Mouse (Mus musculus): ENCODE results near the gene Ibtk. TPM values are rescaled to one million over a fixed set of nuclear protein-coding genes. Genes with fewer than 3 reads are reported as not detected.

The Ibtk gene
- polyA plus RNA-seq, 1 experiment from 2014 or later = 31.5 TPM

DNA sequence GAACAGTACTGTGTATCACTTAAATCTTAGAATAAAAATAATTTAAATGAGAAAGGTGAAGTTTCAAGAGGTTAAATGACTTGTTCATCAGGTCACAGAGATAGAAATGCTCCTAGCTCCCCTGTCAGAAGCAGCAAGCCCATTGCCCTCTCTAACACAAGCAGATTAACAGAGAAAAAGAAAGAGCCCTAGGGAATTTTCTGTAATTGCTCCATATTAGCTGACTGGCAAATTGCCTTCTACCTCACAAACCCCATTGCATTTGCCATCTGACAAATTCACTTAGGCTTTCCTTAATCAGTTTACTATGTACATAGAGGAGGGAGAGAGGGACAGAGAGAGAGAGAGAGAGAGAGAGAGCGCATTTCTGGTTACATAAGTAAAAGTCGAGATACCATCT is 18.1 kb upstream of the Ibtk start:
- 82% methylated on average over 2 of the region's 2 CpGs for WGBS
- Histone ChIP-seq H3K27ac (ENCODE audit: low read length) (no peak overlapping the region), H3K9me3 (replicated peaks; ENCODE audit: control insufficient read depth, low read length) (no peaks in the 10 kb centered on the region), H3K9ac (ENCODE audit: low read length) (no peak overlapping the region), H3K4me3 (replicated peaks; ENCODE audit: low read length) (no peak overlapping the region), H3K36me3 (ENCODE audit: control insufficient read depth, insufficient read depth, low read length) (no peaks in the 10 kb centered on the region), H3K27me3 (ENCODE audit: control insufficient read depth, insufficient read depth, low read length) (no peaks in the 10 kb centered on the region), H3K4me1 (ENCODE audit: control insufficient read depth, insufficient read depth, low read length) (peaks cover 4% of the 10 kb centered on the region; the same call in 1 of the 2 replicates), H3K4me2 (ENCODE audit: low read depth, low read length) (no peak overlapping the region)
- no peak for ATAC-seq (ENCODE audit: insufficient read depth, low FRiP score)

- no peak overlapping the region for H3K9ac ChIP-seq (ENCODE audit: low read length)
- no peaks in the 10 kb centered on the region for H3K4me1 ChIP-seq (ENCODE audit: control insufficient read depth, insufficient read depth, low read length)
- ATAC-seq (ENCODE audit: insufficient read depth, low FRiP score) = no peak
- 79% methylated on average over 1 of the region's 1 CpGs for WGBS
- no peak overlapping the region for H3K4me2 ChIP-seq (ENCODE audit: low read depth, low read length)
- H3K36me3 ChIP-seq (ENCODE audit: control insufficient read depth, insufficient read depth, low read length) = no peaks in the 10 kb centered on the region
- no peaks in the 10 kb centered on the region for H3K27me3 ChIP-seq (ENCODE audit: control insufficient read depth, insufficient read depth, low read length)
- no peaks in the 10 kb centered on the region for H3K9me3 ChIP-seq (replicated peaks; ENCODE audit: control insufficient read depth, low read length)
- no peak overlapping the region for H3K27ac ChIP-seq (ENCODE audit: low read length)
- H3K4me3 ChIP-seq (replicated peaks; ENCODE audit: low read length) = no peak overlapping the region
These were observed 13.3 kb upstream of the Ibtk start for GRCm38 (mm10) chr9:85762476-85762875.

DNA sequence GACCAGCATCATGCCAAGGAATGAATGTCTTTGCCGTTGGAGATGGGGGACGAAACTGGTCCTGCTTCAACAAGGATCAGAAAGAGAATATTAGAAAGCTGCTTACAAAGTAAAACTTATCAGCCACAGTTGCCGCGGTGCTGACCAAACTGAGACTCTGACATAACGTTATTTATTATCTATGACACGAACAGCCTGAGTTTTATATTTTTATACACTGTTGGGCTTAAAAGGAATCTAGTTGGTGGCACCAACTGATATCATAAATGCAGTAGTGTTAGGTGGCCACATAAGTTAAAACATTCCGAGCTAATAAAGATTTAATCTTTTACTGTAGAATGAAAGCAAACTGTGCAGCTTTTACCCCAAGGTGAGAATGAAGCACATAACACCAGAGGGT is 1.7 kb upstream of the Ibtk start:
- Histone ChIP-seq H3K9ac (ENCODE audit: low read length) (no peak overlapping the region), H3K4me2 (ENCODE audit: low read depth, low read length) (no peak overlapping the region), H3K9me3 (replicated peaks; ENCODE audit: control insufficient read depth, low read length) (no peaks in the 10 kb centered on the region), H3K4me1 (ENCODE audit: control insufficient read depth, insufficient read depth, low read length) (peaks cover 14% of the 10 kb centered on the region), H3K27ac (ENCODE audit: low read length) (no peak overlapping the region), H3K36me3 (ENCODE audit: control insufficient read depth, insufficient read depth, low read length) (no peaks in the 10 kb centered on the region), H3K4me3 (replicated peaks; ENCODE audit: low read length) (no peak overlapping the region), H3K27me3 (ENCODE audit: control insufficient read depth, insufficient read depth, low read length) (no peaks in the 10 kb centered on the region)
- WGBS = 82% methylated on average over 7 of the region's 7 CpGs
- ATAC-seq (ENCODE audit: insufficient read depth, low FRiP score) = no peak

GRCm38 (mm10) chr9:85749922-85750509 is 882 bp upstream of the Ibtk start:
- H3K4me2 ChIP-seq (ENCODE audit: low read depth, low read length) = peak overlapping the region; percentile 83
- peaks cover 16% of the 10 kb centered on the region for H3K4me1 ChIP-seq (ENCODE audit: control insufficient read depth, insufficient read depth, low read length)
- peak overlapping the region; percentile 96 for H3K4me3 ChIP-seq (replicated peaks; ENCODE audit: low read length)
- H3K36me3 ChIP-seq (ENCODE audit: control insufficient read depth, insufficient read depth, low read length) = no peaks in the 10 kb centered on the region
- no peaks in the 10 kb centered on the region for H3K27me3 ChIP-seq (ENCODE audit: control insufficient read depth, insufficient read depth, low read length)
- H3K27ac ChIP-seq (ENCODE audit: low read length) = peak overlapping the region; percentile 99
- ATAC-seq (ENCODE audit: insufficient read depth, low FRiP score) = peak; percentile 38; the same call in 1 of the 2 replicates
- no peaks in the 10 kb centered on the region for H3K9me3 ChIP-seq (replicated peaks; ENCODE audit: control insufficient read depth, low read length)
- peak overlapping the region; percentile 98 for H3K9ac ChIP-seq (ENCODE audit: low read length)
- WGBS = 14% methylated on average over 5 of the region's 5 CpGs

DNA sequence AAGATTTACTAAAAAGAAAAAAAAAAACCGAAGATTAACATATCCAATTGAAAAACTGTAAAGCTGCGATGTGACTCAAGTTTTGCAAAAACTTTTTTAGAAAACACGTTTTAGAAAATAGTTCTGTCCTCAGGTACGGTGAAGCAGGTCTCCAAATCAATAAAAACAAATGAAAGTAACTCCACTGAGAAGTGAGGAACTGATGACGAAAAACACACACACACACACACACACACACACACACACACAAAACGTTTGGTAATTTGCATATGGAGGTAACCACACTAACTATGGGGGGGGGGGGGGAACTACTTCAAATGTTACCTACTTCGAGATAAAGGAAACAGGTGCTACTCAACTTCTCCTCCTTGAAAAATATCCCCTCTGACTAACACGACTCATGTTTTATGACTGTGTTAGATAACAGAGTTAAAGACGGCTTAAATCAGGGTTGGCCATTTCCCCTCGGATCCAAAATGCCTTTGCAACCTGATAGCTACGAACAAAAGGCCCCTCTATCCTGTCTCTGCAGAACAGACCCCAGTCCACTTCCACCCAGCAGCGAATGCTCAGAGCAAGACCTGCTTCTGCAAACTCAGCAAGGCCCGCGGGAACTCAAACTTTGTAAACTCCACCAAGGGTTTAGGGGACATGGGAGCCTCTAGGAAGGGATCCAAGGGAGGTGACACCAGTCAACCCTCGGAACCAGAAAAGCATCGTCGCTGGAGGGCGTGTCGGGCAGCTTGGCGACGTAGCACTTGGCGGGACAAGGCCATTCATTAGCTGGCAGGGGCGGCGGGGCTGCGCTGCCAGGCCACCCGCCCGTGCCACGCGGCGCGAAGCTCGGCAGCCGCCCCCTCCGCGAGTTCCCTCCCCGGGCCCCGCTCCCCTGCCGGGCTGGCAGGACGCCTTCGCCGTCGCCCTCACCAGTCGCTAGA is 661 bp downstream of the Ibtk start:
- Histone ChIP-seq H3K27me3 (ENCODE audit: control insufficient read depth, insufficient read depth, low read length) (no peaks in the 10 kb centered on the region), H3K4me3 (replicated peaks; ENCODE audit: low read length) (peak overlapping the region; percentile 96), H3K27ac (ENCODE audit: low read length) (peak overlapping the region; percentile 99), H3K4me1 (ENCODE audit: control insufficient read depth, insufficient read depth, low read length) (peaks cover 16% of the 10 kb centered on the region), H3K9ac (ENCODE audit: low read length) (peak overlapping the region; percentile 98), H3K9me3 (replicated peaks; ENCODE audit: control insufficient read depth, low read length) (no peaks in the 10 kb centered on the region), H3K36me3 (ENCODE audit: control insufficient read depth, insufficient read depth, low read length) (no peaks in the 10 kb centered on the region; the same call in 1 of the 2 replicates), H3K4me2 (ENCODE audit: low read depth, low read length) (peak overlapping the region; percentile 51)
- ATAC-seq (ENCODE audit: insufficient read depth, low FRiP score) = peak; percentile 73
- WGBS = under 1% methylated on average over 43 of the region's 43 CpGs

DNA sequence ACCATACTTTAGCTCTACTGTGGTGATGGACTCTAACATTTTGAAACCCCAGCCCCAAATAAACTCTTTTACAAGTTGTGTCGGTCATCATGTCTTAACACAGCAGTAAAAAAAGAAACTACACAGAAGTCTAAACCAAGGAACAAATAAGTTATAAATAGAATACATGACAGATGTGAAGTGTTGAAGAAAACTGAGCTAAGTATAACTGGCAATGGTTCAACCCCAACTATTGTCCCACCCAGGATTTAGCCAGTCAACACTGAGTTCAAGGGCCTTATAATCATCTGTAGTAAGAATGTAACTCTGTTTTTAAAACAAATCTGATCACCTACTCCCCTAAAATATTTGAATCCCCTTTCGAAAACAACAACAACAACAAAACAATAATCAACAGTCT is 3.6 kb downstream of the Ibtk start:
- no peak overlapping the region for H3K9ac ChIP-seq (ENCODE audit: low read length)
- ATAC-seq (ENCODE audit: insufficient read depth, low FRiP score) = no peak
- no peak overlapping the region for H3K4me3 ChIP-seq (replicated peaks; ENCODE audit: low read length)
- no peaks in the 10 kb centered on the region for H3K9me3 ChIP-seq (replicated peaks; ENCODE audit: control insufficient read depth, low read length)
- H3K36me3 ChIP-seq (ENCODE audit: control insufficient read depth, insufficient read depth, low read length) = peaks cover 3% of the 10 kb centered on the region
- H3K27me3 ChIP-seq (ENCODE audit: control insufficient read depth, insufficient read depth, low read length) = no peaks in the 10 kb centered on the region
- peaks cover 16% of the 10 kb centered on the region for H3K4me1 ChIP-seq (ENCODE audit: control insufficient read depth, insufficient read depth, low read length)
- H3K27ac ChIP-seq (ENCODE audit: low read length) = no peak overlapping the region
- H3K4me2 ChIP-seq (ENCODE audit: low read depth, low read length) = no peak overlapping the region
- WGBS = 84% methylated on average over 2 of the region's 2 CpGs

GRCm38 (mm10) chr9:85743358-85743757 is 5.8 kb downstream of the Ibtk start:
- no peaks in the 10 kb centered on the region for H3K27me3 ChIP-seq (ENCODE audit: control insufficient read depth, insufficient read depth, low read length)
- peaks cover 4% of the 10 kb centered on the region for H3K36me3 ChIP-seq (ENCODE audit: control insufficient read depth, insufficient read depth, low read length)
- H3K4me1 ChIP-seq (ENCODE audit: control insufficient read depth, insufficient read depth, low read length) = peaks cover 13% of the 10 kb centered on the region
- H3K9me3 ChIP-seq (replicated peaks; ENCODE audit: control insufficient read depth, low read length) = no peaks in the 10 kb centered on the region
- no peak overlapping the region for H3K9ac ChIP-seq (ENCODE audit: low read length)
- H3K27ac ChIP-seq (ENCODE audit: low read length) = no peak overlapping the region
- H3K4me2 ChIP-seq (ENCODE audit: low read depth, low read length) = no peak overlapping the region
- no peak overlapping the region for H3K4me3 ChIP-seq (replicated peaks; ENCODE audit: low read length)
- 78% methylated on average over 11 of the region's 11 CpGs for WGBS
- ATAC-seq (ENCODE audit: insufficient read depth, low FRiP score) = no peak

DNA sequence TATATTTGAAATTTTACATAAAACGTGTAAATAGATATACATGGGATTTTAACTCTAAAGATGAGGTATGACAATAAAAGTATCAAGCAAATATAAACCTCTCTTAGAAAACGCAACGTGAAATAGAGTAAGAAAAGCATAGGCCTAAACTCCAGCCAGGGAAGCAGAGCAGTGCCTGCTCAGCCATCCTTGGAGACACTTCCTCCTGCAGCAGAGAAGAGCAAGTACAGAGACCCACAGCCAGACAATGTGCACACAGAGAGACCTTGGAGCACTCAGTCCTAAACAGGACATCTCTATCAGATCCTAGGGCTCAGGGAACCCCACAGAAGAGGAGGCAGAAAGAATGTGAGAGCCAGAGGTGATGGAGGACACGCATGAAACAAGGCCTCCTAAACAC is 7.0 kb downstream of the Ibtk start:
- WGBS = 92% methylated on average over 4 of the region's 4 CpGs
- no peak for ATAC-seq (ENCODE audit: insufficient read depth, low FRiP score)

GRCm38 (mm10) chr9:85739279-85739678 is 9.9 kb downstream of the Ibtk start:
- WGBS = 59% methylated on average over 4 of the region's 4 CpGs
- Histone ChIP-seq H3K27me3 (ENCODE audit: control insufficient read depth, insufficient read depth, low read length) (no peaks in the 10 kb centered on the region), H3K4me1 (ENCODE audit: control insufficient read depth, insufficient read depth, low read length) (peaks cover 6% of the 10 kb centered on the region; the same call in 1 of the 2 replicates), H3K4me3 (replicated peaks; ENCODE audit: low read length) (no peak overlapping the region), H3K27ac (ENCODE audit: low read length) (no peak overlapping the region), H3K36me3 (ENCODE audit: control insufficient read depth, insufficient read depth, low read length) (peaks cover 7% of the 10 kb centered on the region), H3K9me3 (replicated peaks; ENCODE audit: control insufficient read depth, low read length) (no peaks in the 10 kb centered on the region), H3K9ac (ENCODE audit: low read length) (no peak overlapping the region), H3K4me2 (ENCODE audit: low read depth, low read length) (no peak overlapping the region)
- no peak for ATAC-seq (ENCODE audit: insufficient read depth, low FRiP score)

More for the DNA sequence above, 7.0 kb downstream of the Ibtk start:
- H3K4me2 ChIP-seq (ENCODE audit: low read depth, low read length) = no peak overlapping the region
- H3K27ac ChIP-seq (ENCODE audit: low read length) = no peak overlapping the region
- no peaks in the 10 kb centered on the region for H3K9me3 ChIP-seq (replicated peaks; ENCODE audit: control insufficient read depth, low read length)
- no peak overlapping the region for H3K4me3 ChIP-seq (replicated peaks; ENCODE audit: low read length)
- H3K27me3 ChIP-seq (ENCODE audit: control insufficient read depth, insufficient read depth, low read length) = no peaks in the 10 kb centered on the region
- H3K36me3 ChIP-seq (ENCODE audit: control insufficient read depth, insufficient read depth, low read length) = peaks cover 7% of the 10 kb centered on the region
- H3K4me1 ChIP-seq (ENCODE audit: control insufficient read depth, insufficient read depth, low read length) = peaks cover 8% of the 10 kb centered on the region; the same call in 1 of the 2 replicates
- H3K9ac ChIP-seq (ENCODE audit: low read length) = peak overlapping the region; percentile 10; the same call in 1 of the 2 replicates

Measured in stomach, embryonic 16.5 days (tissue).